Mouse (Mus musculus): ENCODE data around the gene Fam120a. TPM values are rescaled to one million over a fixed set of nuclear protein-coding genes. Genes with fewer than 3 reads are reported as not detected.

The Fam120a gene
- polyA plus RNA-seq (2015; fragmentation: Illumina TruSeq; extraction: RNeasy Lipid Tissue Mini Kit (QIAGEN cat#74804); ENCODE audit: low read depth, low replicate concordance), result 71.3 TPM

GRCm38 (mm10) chr13:48967956-48968749 lies at the start of gene Fam120a:
Gene Fam120a, minus strand, starts transcription at chr13:48968017.

DNA sequence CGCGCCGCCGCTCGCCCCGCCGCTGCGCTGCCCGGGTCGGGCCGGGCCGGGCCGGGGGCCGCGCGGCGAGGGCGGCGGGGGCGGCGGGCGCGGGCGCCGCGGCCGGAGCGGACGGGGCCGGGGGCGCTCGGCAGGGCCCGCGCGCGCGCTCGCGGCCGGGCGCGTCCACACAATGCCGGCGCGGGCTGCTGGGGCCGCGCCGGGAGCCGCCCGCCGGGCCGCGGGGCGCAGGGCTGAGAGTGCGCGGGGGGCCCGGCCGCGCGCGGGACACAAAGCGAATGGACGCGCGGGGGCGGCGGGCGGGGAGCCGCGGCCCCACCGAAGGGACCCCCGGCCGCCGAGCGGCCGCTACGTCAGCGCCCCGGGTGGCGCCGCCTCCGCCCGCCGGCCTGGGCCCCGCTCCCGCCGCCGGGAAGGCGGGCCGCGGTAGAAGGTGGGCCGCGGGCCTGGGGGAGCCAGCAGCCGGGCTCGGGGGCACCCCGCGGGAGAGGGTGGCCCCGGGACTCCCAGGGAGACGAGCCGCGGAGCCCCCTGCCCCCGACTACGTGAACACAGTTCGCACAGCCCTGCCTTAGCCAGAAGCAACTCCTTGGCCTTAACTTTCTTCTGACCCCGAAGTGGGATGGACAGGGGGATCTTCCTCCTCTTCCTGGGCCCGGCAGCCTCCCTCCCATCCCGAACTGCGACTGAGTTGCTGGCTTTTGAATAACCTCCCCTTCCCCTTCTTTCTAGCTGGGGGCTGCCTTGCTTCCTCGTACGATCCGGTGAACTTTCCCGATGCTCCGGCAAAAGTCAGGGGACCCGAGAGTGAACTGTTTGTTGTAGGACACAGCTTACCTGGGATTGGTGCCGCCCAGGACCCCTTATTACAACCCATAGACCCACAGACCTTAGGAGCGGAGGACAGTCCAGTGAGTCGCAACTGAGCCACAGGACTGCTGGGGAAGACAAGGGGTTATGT lies 96.8 kb downstream of the Fam120a start, which contains the start of gene Phf2:
TSS of gene Phf2 (minus strand) at position 349 of the 961 bp plus-strand sequence.

Other genes starting within 250 kb of the Fam120a start
- gene Phf2, start 96.9 kb downstream of the Fam120a start, polyA plus RNA-seq (2015; fragmentation: Illumina TruSeq; extraction: RNeasy Lipid Tissue Mini Kit (QIAGEN cat#74804); ENCODE audit: low read depth, low replicate concordance), result 20.0 TPM
- 53.9 TPM for gene Wnk2, start 180.0 kb upstream of the Fam120a start, polyA plus RNA-seq (2015; fragmentation: Illumina TruSeq; extraction: RNeasy Lipid Tissue Mini Kit (QIAGEN cat#74804); ENCODE audit: low read depth, low replicate concordance)
- gene Ninj1, start 219.5 kb upstream of the Fam120a start, polyA plus RNA-seq (2015; fragmentation: Illumina TruSeq; extraction: RNeasy Lipid Tissue Mini Kit (QIAGEN cat#74804); ENCODE audit: low read depth, low replicate concordance), result 25.2 TPM
- gene Card19, start 248.0 kb upstream of the Fam120a start, polyA plus RNA-seq (2015; fragmentation: Illumina TruSeq; extraction: RNeasy Lipid Tissue Mini Kit (QIAGEN cat#74804); ENCODE audit: low read depth, low replicate concordance), result 21.0 TPM